Mouse (Mus musculus): ENCODE measurements at regions not wholly inside any gene's neighbourhood (a gene's known extent, or its start where the extent isn't known, plus 50 kb on each side); places are given as distances from the start of the nearest gene placed in this dataset.
A peak's percentile ranks its signal among the peaks of the same experiment; 100 is the strongest.

DNA sequence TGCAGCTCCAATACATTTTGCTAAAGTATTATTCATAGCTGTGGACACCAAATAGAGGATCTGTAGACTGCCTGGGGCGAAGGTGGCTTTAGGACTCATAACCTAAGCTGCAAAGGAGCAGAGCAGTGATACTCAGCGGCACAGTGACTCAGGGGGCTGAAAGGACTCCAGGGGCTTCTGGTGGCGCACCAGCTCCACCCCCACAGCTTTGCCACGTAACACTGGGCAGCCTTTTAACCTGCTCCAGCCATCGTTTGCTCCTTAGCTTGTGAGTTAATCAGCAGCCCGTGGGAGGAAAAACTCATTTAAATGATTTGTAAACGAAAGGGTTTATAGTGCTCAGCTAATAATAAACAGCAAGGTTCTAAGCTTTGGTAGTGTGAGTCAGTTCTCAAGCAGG, 532.4 kb downstream of the Elavl2 start:
- no peak overlapping the region for H3K9ac ChIP-seq (ENCODE audit: low read length)
- H3K4me3 ChIP-seq (ENCODE audit: low read depth, low read length): no peak overlapping the region
- no peaks in the 10 kb centered on the region for H3K4me1 ChIP-seq (replicated peaks; ENCODE audit: control insufficient read depth, insufficient read depth)
- WGBS: 38% methylated on average over 7 of the region's 7 CpGs
- no peak for DNase-seq (ENCODE audit: low spot score)
- TF ChIP-seq EP300 (optimal IDR thresholded peaks at IDR 0.05): no peak
- no peak for TF ChIP-seq CTCF (IDR thresholded peaks at IDR 0.05; ENCODE audit: low read depth)
- no peaks in the 10 kb centered on the region for H3K9me3 ChIP-seq (ENCODE audit: control insufficient read depth, low read length)
- no peak overlapping the region for H3K27ac ChIP-seq (replicated peaks)
- no peak overlapping the region for H3K4me2 ChIP-seq (replicated peaks; ENCODE audit: low read depth)
- H3K36me3 ChIP-seq (ENCODE audit: control insufficient read depth, insufficient read depth, low read length): no peaks in the 10 kb centered on the region
- ATAC-seq (ENCODE audit: low FRiP score, low TSS enrichment): no peak
- H3K27me3 ChIP-seq (ENCODE audit: control insufficient read depth, insufficient read depth, low read length): no peaks in the 10 kb centered on the region

GRCm38 (mm10) chr4:90860854-90861253, 539.7 kb downstream of the Elavl2 start:
- no peak for TF ChIP-seq EP300 (optimal IDR thresholded peaks at IDR 0.05)
- peak; percentile 57 for TF ChIP-seq CTCF (IDR thresholded peaks at IDR 0.05; ENCODE audit: low read depth)
- Histone ChIP-seq H3K9ac (ENCODE audit: low read length) (no peak overlapping the region), H3K4me1 (replicated peaks; ENCODE audit: control insufficient read depth, insufficient read depth) (no peaks in the 10 kb centered on the region), H3K27me3 (ENCODE audit: control insufficient read depth, insufficient read depth, low read length) (no peaks in the 10 kb centered on the region), H3K9me3 (ENCODE audit: control insufficient read depth, low read length) (no peaks in the 10 kb centered on the region), H3K27ac (replicated peaks) (no peak overlapping the region), H3K36me3 (ENCODE audit: control insufficient read depth, insufficient read depth, low read length) (no peaks in the 10 kb centered on the region), H3K4me2 (replicated peaks; ENCODE audit: low read depth) (no peak overlapping the region), H3K4me3 (ENCODE audit: low read depth, low read length) (no peak overlapping the region)
- DNase-seq (ENCODE audit: low spot score) (peak; percentile 17), ATAC-seq (ENCODE audit: low FRiP score, low TSS enrichment) (0 out of 2 replicates have a peak, but pooled peaks have one; percentile 29)
- 40% methylated on average over 2 of the region's 2 CpGs for WGBS

GRCm38 (mm10) chr4:90839804-90840203, 560.8 kb downstream of the Elavl2 start:
- H3K4me1 ChIP-seq (replicated peaks; ENCODE audit: control insufficient read depth, insufficient read depth): no peaks in the 10 kb centered on the region
- WGBS: 64% methylated on average over 3 of the region's 3 CpGs
- H3K36me3 ChIP-seq (ENCODE audit: control insufficient read depth, insufficient read depth, low read length): no peaks in the 10 kb centered on the region
- no peak overlapping the region for H3K9ac ChIP-seq (ENCODE audit: low read length)
- no peak for TF ChIP-seq EP300 (optimal IDR thresholded peaks at IDR 0.05)
- no peak for TF ChIP-seq CTCF (IDR thresholded peaks at IDR 0.05; ENCODE audit: low read depth)
- DNase-seq (ENCODE audit: low spot score): no peak
- no peaks in the 10 kb centered on the region for H3K27me3 ChIP-seq (ENCODE audit: control insufficient read depth, insufficient read depth, low read length)
- ATAC-seq (ENCODE audit: low FRiP score, low TSS enrichment): no peak
- no peak overlapping the region for H3K4me2 ChIP-seq (replicated peaks; ENCODE audit: low read depth)
- no peaks in the 10 kb centered on the region for H3K9me3 ChIP-seq (ENCODE audit: control insufficient read depth, low read length)
- no peak overlapping the region for H3K27ac ChIP-seq (replicated peaks)
- H3K4me3 ChIP-seq (ENCODE audit: low read depth, low read length): no peak overlapping the region

DNA sequence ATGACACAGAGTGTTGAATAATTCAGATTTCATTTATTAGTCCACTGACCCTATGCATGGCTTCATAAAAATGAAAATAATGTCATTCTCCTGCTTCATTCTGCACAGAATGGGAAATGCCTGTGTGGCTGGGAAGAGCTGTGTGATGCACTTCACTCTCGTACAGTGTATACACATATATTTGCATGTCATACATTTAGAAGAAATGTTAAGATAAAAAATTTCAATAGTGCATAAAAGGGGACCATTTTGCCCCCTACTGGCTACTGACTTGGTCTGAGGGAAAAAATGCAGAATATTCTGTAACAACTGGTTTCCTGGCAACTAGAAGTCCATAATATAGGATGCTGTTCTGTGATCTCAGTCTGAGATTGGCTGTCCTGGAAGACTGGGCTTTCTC, 580.5 kb downstream of the Zfp352 start:
- no peak overlapping the region for H3K4me3 ChIP-seq (ENCODE audit: low read depth, low read length)
- no peak for ATAC-seq (ENCODE audit: low FRiP score, low TSS enrichment)
- H3K9ac ChIP-seq (ENCODE audit: low read length): no peak overlapping the region
- no peaks in the 10 kb centered on the region for H3K27me3 ChIP-seq (ENCODE audit: control insufficient read depth, insufficient read depth, low read length)
- no peak overlapping the region for H3K4me2 ChIP-seq (replicated peaks; ENCODE audit: low read depth)
- H3K4me1 ChIP-seq (replicated peaks; ENCODE audit: control insufficient read depth, insufficient read depth): no peaks in the 10 kb centered on the region
- TF ChIP-seq EP300 (optimal IDR thresholded peaks at IDR 0.05) (no peak), CTCF (IDR thresholded peaks at IDR 0.05; ENCODE audit: low read depth) (no peak)
- H3K36me3 ChIP-seq (ENCODE audit: control insufficient read depth, insufficient read depth, low read length): no peaks in the 10 kb centered on the region
- no peaks in the 10 kb centered on the region for H3K9me3 ChIP-seq (ENCODE audit: control insufficient read depth, low read length)
- H3K27ac ChIP-seq (replicated peaks): no peak overlapping the region
- WGBS: 66% methylated on average over 1 of the region's 1 CpGs
- DNase-seq (ENCODE audit: low spot score): no peak

- Histone ChIP-seq H3K9me3 (ENCODE audit: control insufficient read depth, low read length) (no peaks in the 10 kb centered on the region), H3K4me1 (replicated peaks; ENCODE audit: control insufficient read depth, insufficient read depth) (no peaks in the 10 kb centered on the region), H3K27ac (replicated peaks) (no peak overlapping the region), H3K9ac (ENCODE audit: low read length) (no peak overlapping the region), H3K36me3 (ENCODE audit: control insufficient read depth, insufficient read depth, low read length) (no peaks in the 10 kb centered on the region), H3K4me3 (ENCODE audit: low read depth, low read length) (no peak overlapping the region), H3K4me2 (replicated peaks; ENCODE audit: low read depth) (no peak overlapping the region), H3K27me3 (ENCODE audit: control insufficient read depth, insufficient read depth, low read length) (no peaks in the 10 kb centered on the region)
- ATAC-seq (ENCODE audit: low FRiP score, low TSS enrichment) (no peak), DNase-seq (ENCODE audit: low spot score) (no peak)
- TF ChIP-seq CTCF (IDR thresholded peaks at IDR 0.05; ENCODE audit: low read depth): no peak
- TF ChIP-seq EP300 (optimal IDR thresholded peaks at IDR 0.05): no peak
- WGBS: 66% methylated on average over 3 of the region's 3 CpGs
These were observed 580.0 kb downstream of the Zfp352 start for GRCm38 (mm10) chr4:90798637-90799036.

- TF ChIP-seq EP300 (optimal IDR thresholded peaks at IDR 0.05) (no peak), CTCF (IDR thresholded peaks at IDR 0.05; ENCODE audit: low read depth) (no peak)
- Histone ChIP-seq H3K9ac (ENCODE audit: low read length) (no peak overlapping the region), H3K36me3 (ENCODE audit: control insufficient read depth, insufficient read depth, low read length) (no peaks in the 10 kb centered on the region), H3K27me3 (ENCODE audit: control insufficient read depth, insufficient read depth, low read length) (no peaks in the 10 kb centered on the region), H3K9me3 (ENCODE audit: control insufficient read depth, low read length) (no peaks in the 10 kb centered on the region), H3K4me1 (replicated peaks; ENCODE audit: control insufficient read depth, insufficient read depth) (no peaks in the 10 kb centered on the region), H3K4me2 (replicated peaks; ENCODE audit: low read depth) (no peak overlapping the region), H3K27ac (replicated peaks) (no peak overlapping the region), H3K4me3 (ENCODE audit: low read depth, low read length) (no peak overlapping the region)
- DNase-seq (ENCODE audit: low spot score): no peak
- no peak for ATAC-seq (ENCODE audit: low FRiP score, low TSS enrichment)
- 52% methylated on average over 8 of the region's 8 CpGs for WGBS
These were observed 578.9 kb downstream of the Zfp352 start for GRCm38 (mm10) chr4:90797472-90797871.
